Mouse (Mus musculus): Measurements from ENCODE around the gene Il10ra. TPM values are rescaled to one million over a fixed set of nuclear protein-coding genes. Genes with fewer than 3 reads are reported as not detected.

Gene Il10ra
- total and polyA plus RNA-seq, 2 experiments from 2014 or later = 0.70 to 1.5 TPM

DNA sequence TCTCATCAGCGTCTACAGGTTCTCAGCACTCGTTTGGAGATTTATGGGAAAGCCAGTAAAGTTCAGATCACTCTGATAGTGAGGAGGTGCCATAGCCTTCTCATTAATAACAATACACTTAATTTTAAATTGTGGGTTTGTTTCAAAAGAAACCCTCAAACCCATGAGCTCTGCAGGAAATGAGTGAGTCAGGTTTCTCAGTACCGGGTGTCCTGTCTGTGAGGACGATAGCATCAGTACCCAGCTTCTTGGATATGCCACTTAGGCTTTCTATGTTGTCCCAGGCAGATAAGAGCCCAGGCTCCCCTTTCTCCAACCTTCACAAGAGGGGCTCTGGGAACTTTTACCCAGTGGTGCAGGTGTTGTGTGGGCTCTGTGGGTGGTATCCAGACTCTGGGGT lies 17.0 kb downstream of the Il10ra start:
- no peaks in the 10 kb centered on the region for H3K36me3 ChIP-seq (ENCODE audit: insufficient read depth, low read length)
- TF ChIP-seq CTCF (IDR thresholded peaks at IDR 0.05; ENCODE audit: low read depth) = no peak
- no peak overlapping the region for H3K9ac ChIP-seq (replicated peaks; ENCODE audit: low read length)
- H3K4me3 ChIP-seq (ENCODE audit: low read length) = no peak overlapping the region
- no peak overlapping the region for H3K27ac ChIP-seq
- no peak for DNase-seq (ENCODE audit: low spot score)
- no peak for ATAC-seq
- no peaks in the 10 kb centered on the region for H3K4me1 ChIP-seq (ENCODE audit: insufficient read depth, low read length)
- no peak overlapping the region for H3K4me2 ChIP-seq (ENCODE audit: low read depth, low read length)
- 76% methylated on average over 4 of the region's 4 CpGs for WGBS
- H3K27me3 ChIP-seq (ENCODE audit: insufficient read depth, low read length) = no peaks in the 10 kb centered on the region
- H3K9me3 ChIP-seq (ENCODE audit: low read length) = no peaks in the 10 kb centered on the region

DNA sequence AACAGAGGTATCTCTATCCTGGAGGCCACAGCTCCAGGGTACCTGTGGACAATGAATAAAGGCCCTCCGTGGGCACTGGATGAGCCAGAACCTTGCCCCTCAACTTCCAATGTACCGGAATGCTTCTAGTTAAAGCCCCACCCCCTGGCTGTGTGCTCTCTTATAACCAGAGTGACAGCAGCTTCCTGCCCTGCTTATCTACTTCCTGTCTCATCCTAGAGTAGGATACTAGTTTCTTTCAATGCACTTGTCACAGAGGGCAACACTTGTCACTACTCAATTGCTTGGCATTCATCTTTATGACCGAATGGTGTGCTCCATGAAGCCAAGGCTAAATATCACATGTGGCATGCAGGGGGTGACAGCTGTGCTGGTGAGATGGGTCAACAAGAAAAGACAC lies 17.7 kb downstream of the Il10ra start:
- Histone ChIP-seq H3K9ac (replicated peaks; ENCODE audit: low read length) (no peak overlapping the region), H3K27ac (no peak overlapping the region), H3K4me1 (ENCODE audit: insufficient read depth, low read length) (no peaks in the 10 kb centered on the region), H3K36me3 (ENCODE audit: insufficient read depth, low read length) (no peaks in the 10 kb centered on the region), H3K9me3 (ENCODE audit: low read length) (no peaks in the 10 kb centered on the region), H3K4me3 (ENCODE audit: low read length) (no peak overlapping the region), H3K4me2 (ENCODE audit: low read depth, low read length) (no peak overlapping the region), H3K27me3 (ENCODE audit: insufficient read depth, low read length) (no peaks in the 10 kb centered on the region)
- DNase-seq (ENCODE audit: low spot score) (no peak), ATAC-seq (no peak)
- no peak for TF ChIP-seq CTCF (IDR thresholded peaks at IDR 0.05; ENCODE audit: low read depth)
- 83% methylated on average over 3 of the region's 3 CpGs for WGBS

DNA sequence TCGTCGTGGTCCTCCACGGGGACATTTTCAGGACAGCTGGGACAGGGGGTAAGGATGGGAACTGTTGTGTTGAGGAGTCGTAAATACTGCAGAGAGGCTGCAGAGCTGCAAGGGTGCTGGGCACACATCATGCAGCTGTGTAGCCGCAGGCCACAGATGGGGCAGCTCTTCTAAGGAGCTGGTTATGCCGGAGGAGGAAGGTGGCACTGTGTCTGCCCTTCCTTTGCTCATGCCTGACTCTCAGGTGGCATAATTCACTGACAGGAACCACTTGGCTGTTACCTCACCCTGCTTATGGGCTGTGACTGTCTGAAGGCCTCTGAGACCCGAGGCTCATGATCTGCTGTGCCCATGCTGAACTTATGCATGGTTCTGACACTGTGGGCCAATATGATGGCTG lies 18.6 kb downstream of the Il10ra start:
- Histone ChIP-seq H3K36me3 (ENCODE audit: insufficient read depth, low read length) (no peaks in the 10 kb centered on the region), H3K4me1 (ENCODE audit: insufficient read depth, low read length) (no peaks in the 10 kb centered on the region), H3K4me3 (ENCODE audit: low read length) (no peak overlapping the region), H3K9me3 (ENCODE audit: low read length) (no peaks in the 10 kb centered on the region), H3K27me3 (ENCODE audit: insufficient read depth, low read length) (no peaks in the 10 kb centered on the region), H3K4me2 (ENCODE audit: low read depth, low read length) (no peak overlapping the region), H3K9ac (replicated peaks; ENCODE audit: low read length) (no peak overlapping the region), H3K27ac (no peak overlapping the region)
- ATAC-seq (no peak), DNase-seq (ENCODE audit: low spot score) (no peak)
- TF ChIP-seq CTCF (IDR thresholded peaks at IDR 0.05; ENCODE audit: low read depth) = no peak
- WGBS = 88% methylated on average over 7 of the region's 7 CpGs

DNA sequence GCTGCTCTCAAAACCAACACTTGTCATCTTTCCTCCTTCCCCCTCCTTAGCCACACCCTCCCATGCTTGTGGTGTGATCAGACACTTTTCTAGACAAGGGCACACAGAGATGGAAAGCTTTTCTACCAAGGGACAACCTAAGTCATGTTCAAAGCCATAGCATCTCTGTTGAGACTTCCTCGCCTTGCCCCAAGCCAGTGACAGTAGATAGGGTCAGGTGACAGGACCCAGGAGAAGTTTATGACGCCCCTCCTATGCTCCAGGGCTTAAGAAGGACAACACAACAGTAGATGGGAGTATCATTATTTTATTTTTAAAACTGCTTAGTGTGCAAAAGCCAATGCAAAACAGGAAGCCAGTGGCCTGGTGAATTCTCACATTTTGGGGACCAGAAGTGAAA lies 21.4 kb downstream of the Il10ra start:
- 65% methylated on average over 2 of the region's 2 CpGs for WGBS
- no peak for TF ChIP-seq CTCF (IDR thresholded peaks at IDR 0.05; ENCODE audit: low read depth)
- ATAC-seq (no peak), DNase-seq (ENCODE audit: low spot score) (no peak)
- no peaks in the 10 kb centered on the region for H3K36me3 ChIP-seq (ENCODE audit: insufficient read depth, low read length)
- no peak overlapping the region for H3K4me2 ChIP-seq (ENCODE audit: low read depth, low read length)
- H3K9me3 ChIP-seq (ENCODE audit: low read length) = no peaks in the 10 kb centered on the region
- no peaks in the 10 kb centered on the region for H3K27me3 ChIP-seq (ENCODE audit: insufficient read depth, low read length)
- no peak overlapping the region for H3K27ac ChIP-seq
- H3K4me3 ChIP-seq (ENCODE audit: low read length) = no peak overlapping the region
- no peak overlapping the region for H3K9ac ChIP-seq (replicated peaks; ENCODE audit: low read length)
- H3K4me1 ChIP-seq (ENCODE audit: insufficient read depth, low read length) = no peaks in the 10 kb centered on the region

DNA sequence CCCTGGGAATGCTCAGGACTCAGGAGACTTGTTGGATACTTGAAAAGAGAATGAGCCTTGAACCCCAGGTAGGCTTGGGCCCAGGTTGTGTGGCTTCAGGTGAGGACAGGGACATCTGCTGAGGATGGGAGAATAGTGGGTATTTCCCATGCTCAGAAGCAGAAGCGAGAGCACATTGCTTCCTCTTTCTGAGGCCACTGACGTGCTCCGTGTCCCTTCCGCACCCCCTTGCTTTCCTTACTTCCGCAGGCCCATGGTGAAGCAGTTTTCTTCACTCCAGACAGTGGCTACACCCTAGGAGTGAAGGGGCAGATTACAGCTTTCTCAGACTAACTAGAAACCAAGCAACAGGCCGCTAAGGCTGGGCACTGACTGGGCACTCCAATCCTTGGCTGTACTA lies 22.9 kb downstream of the Il10ra start:
- Histone ChIP-seq H3K9me3 (ENCODE audit: low read length) (no peaks in the 10 kb centered on the region), H3K4me3 (ENCODE audit: low read length) (no peak overlapping the region), H3K4me1 (ENCODE audit: insufficient read depth, low read length) (no peaks in the 10 kb centered on the region), H3K9ac (replicated peaks; ENCODE audit: low read length) (no peak overlapping the region), H3K36me3 (ENCODE audit: insufficient read depth, low read length) (no peaks in the 10 kb centered on the region), H3K27ac (no peak overlapping the region), H3K27me3 (ENCODE audit: insufficient read depth, low read length) (no peaks in the 10 kb centered on the region), H3K4me2 (ENCODE audit: low read depth, low read length) (no peak overlapping the region)
- DNase-seq (ENCODE audit: low spot score) (no peak), ATAC-seq (no peak)
- WGBS = 90% methylated on average over 6 of the region's 6 CpGs
- no peak for TF ChIP-seq CTCF (IDR thresholded peaks at IDR 0.05; ENCODE audit: low read depth)

DNA sequence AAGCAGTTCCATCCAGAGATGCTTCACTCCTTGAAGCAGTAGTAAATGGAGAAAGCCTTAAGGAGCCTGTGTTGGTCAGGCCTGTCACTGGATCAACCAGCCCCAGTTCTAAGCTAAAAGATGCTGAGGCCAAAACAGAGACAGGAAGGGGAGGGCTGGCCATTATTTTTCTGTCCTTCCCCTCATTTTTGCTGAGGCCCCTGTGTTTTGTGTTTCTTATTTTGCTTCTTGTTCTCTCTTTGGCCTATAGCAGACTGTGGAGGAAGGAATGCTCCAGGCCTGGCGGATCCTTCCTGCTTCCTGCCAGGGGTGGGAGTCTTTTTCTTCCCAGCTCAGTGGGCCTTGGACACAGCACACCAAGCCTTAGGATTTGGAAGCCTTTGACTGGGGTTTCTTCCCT lies 23.5 kb downstream of the Il10ra start:
- no peak for ATAC-seq
- DNase-seq (ENCODE audit: low spot score) = no peak
- no peak overlapping the region for H3K27ac ChIP-seq
- 70% methylated on average over 1 of the region's 1 CpGs for WGBS
- no peak overlapping the region for H3K9ac ChIP-seq (replicated peaks; ENCODE audit: low read length)
- no peaks in the 10 kb centered on the region for H3K9me3 ChIP-seq (ENCODE audit: low read length)
- H3K36me3 ChIP-seq (ENCODE audit: insufficient read depth, low read length) = no peaks in the 10 kb centered on the region
- no peak for TF ChIP-seq CTCF (IDR thresholded peaks at IDR 0.05; ENCODE audit: low read depth)
- H3K27me3 ChIP-seq (ENCODE audit: insufficient read depth, low read length) = no peaks in the 10 kb centered on the region
- H3K4me1 ChIP-seq (ENCODE audit: insufficient read depth, low read length) = no peaks in the 10 kb centered on the region
- no peak overlapping the region for H3K4me3 ChIP-seq (ENCODE audit: low read length)
- no peak overlapping the region for H3K4me2 ChIP-seq (ENCODE audit: low read depth, low read length)

DNA sequence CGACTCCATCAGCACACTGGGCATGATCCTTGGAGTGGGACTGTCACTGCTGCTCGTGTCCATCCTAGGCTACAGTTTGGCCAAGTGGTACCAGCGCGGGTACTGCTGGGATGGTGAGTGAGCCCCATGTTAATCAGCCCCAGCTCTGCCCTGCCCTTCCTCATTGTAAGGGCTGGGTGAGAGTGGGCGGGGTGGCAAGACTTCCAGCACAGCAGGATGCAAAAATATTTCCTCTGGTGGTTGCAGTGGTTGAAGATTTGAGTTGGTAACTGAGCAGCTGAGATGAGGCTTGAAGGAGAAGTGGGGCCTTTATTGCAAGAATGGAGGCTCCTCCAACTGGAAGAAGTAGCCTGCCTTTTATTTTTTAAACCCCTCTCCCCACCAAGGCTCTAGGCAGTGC lies 27.6 kb downstream of the Il10ra start:
- no peaks in the 10 kb centered on the region for H3K4me1 ChIP-seq (ENCODE audit: insufficient read depth, low read length)
- no peaks in the 10 kb centered on the region for H3K36me3 ChIP-seq (ENCODE audit: insufficient read depth, low read length)
- 79% methylated on average over 5 of the region's 5 CpGs for WGBS

More for the DNA sequence above, 27.6 kb downstream of the Il10ra start:
- H3K9ac ChIP-seq (replicated peaks; ENCODE audit: low read length) = no peak overlapping the region
- H3K27ac ChIP-seq = no peak overlapping the region
- no peak for TF ChIP-seq CTCF (IDR thresholded peaks at IDR 0.05; ENCODE audit: low read depth)
- H3K4me3 ChIP-seq (ENCODE audit: low read length) = no peak overlapping the region
- ATAC-seq (no peak), DNase-seq (ENCODE audit: low spot score) (no peak)
- H3K4me2 ChIP-seq (ENCODE audit: low read depth, low read length) = no peak overlapping the region
- no peaks in the 10 kb centered on the region for H3K27me3 ChIP-seq (ENCODE audit: insufficient read depth, low read length)
- H3K9me3 ChIP-seq (ENCODE audit: low read length) = no peaks in the 10 kb centered on the region

All from hindbrain, postnatal 0 days (tissue).